Mouse (Mus musculus): ENCODE measurements around the gene Gm21970.

- TF ChIP-seq GATA1 (IDR thresholded peaks at IDR 0.05; ENCODE audit: borderline replicate concordance, low read length): no peak
- no peak for TF ChIP-seq POLR2AphosphoS5 (IDR thresholded peaks at IDR 0.05; ENCODE audit: insufficient replicate concordance, low read depth, low read length)
- TF ChIP-seq CTCF (IDR thresholded peaks at IDR 0.05; ENCODE audit: low read depth, low read length): no peak
- TF ChIP-seq TAL1 (conservative IDR thresholded peaks at IDR 0.05; ENCODE audit: low read depth, low read length): no peak
These were observed 67.5 kb downstream of the Gm21970 start for GRCm38 (mm10) chr16:91458976-91459375.

All from G1E (cell line).